Mouse (Mus musculus): ENCODE results near the gene Taar1.

DNA sequence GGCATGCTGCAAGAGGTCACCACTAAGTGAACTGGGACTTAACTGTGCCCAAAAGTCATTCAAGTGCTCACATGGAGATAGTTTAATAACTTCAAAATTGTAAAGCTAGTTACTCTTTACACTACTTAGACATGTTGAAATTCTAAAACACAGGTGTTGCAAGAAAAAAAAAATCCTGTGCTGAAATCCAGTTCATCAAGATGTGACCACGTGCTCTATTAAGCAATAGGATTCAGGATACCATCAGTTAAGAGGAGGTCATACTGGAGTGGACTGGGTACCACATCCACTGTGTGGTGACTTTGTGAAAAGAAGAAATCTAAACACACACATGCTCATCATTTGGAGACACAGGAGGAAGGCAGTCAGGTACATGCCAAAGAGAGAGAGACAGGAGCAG is 27.2 kb upstream of the Taar1 start:
- TF ChIP-seq CTCF (IDR thresholded peaks at IDR 0.05; ENCODE audit: borderline replicate concordance, extremely low read depth, insufficient read depth, insufficient read length) (no peak), POLR2A (IDR thresholded peaks at IDR 0.05; ENCODE audit: borderline replicate concordance, extremely low read depth, insufficient read depth, insufficient read length, poor library complexity, severe bottlenecking) (no peak)

Data from brain, embryonic 14.5 days (tissue).